ENCODE assay signal across 9 mouse cellular contexts in genomic region chr3:98180805-98181204, GRCm38 (mm10). TPM values are rescaled to one million over a fixed set of nuclear protein-coding genes. Genes with fewer than 3 reads are reported as not detected.
DNase-seq lines count a peak whose midpoint lies in the region; ATAC-seq and TF ChIP-seq lines count a peak whose summit lies in the region.
"Had no signal": no experiment of that assay in that cellular context is flagged by ENCODE, and none has a peak within 500 bp of the region (broad histone marks: within the 10 kb centered on the region; RNA-seq: fewer than 3 reads in every experiment).

No protein-coding gene starts in this region.

- no peaks in the 10 kb centered on the region for H3K4me1 ChIP-seq in MEL (ENCODE audit: control insufficient read depth in 1 of 2, insufficient read depth in 2 of 2, low read length in 2 of 2)
- peaks cover 5% of the 10 kb centered on the region for H3K4me1 ChIP-seq in embryonic facial prominence, embryonic 10.5 days
- H3K4me1 ChIP-seq: heart, embryonic 13.5 days had no signal

- no peaks in the 10 kb centered on the region for H3K9me3 ChIP-seq in MEL (replicated peaks; ENCODE audit: insufficient read depth, low read length)
- no peaks in the 10 kb centered on the region for H3K9me3 ChIP-seq in embryonic facial prominence, embryonic 10.5 days

- peak; percentile 7 for DNase-seq in CD4-positive, CD25-positive, alpha-beta regulatory T cell, adult 2 months (ENCODE audit: low read depth, low spot score)
- peak; percentile 75 for DNase-seq in MEL (ENCODE audit: low read depth, low spot score)
- peak; percentile 62 for DNase-seq in embryonic facial prominence, embryonic 10.5 days (ENCODE audit: low spot score)
- DNase-seq in induced T-regulatory cell, adult 2 months (ENCODE audit: low read depth), result peak; percentile 15
- peak; percentile 21 to 66 for DNase-seq in layer of hippocampus, postnatal 25 days (ENCODE audit: extremely low spot score in 1 of 2, low spot score in 1 of 2)
- peak; percentile 33 for DNase-seq in thymus, postnatal 14 days

- no peak overlapping the region for H3K9ac ChIP-seq in MEL (ENCODE audit: control insufficient read depth, low read depth, low read length, poor library complexity, severe bottlenecking)
- H3K9ac ChIP-seq: heart, embryonic 13.5 days had no signal

- ATAC-seq in CD4-positive, CD25-positive, alpha-beta regulatory T cell, adult 4 months, result no peak
- ATAC-seq in megakaryocyte-erythroid progenitor cell, adult 5-6 weeks (replicated peaks; ENCODE audit: low FRiP score, low TSS enrichment, poor library complexity, severe bottlenecking), result peak; percentile 74

- H3K79me2 ChIP-seq in MEL (ENCODE audit: control insufficient read depth, insufficient read depth, low read length, poor library complexity), result no peaks in the 10 kb centered on the region

- 24% methylated on average over 7 of the region's 7 CpGs for WGBS in embryonic facial prominence, embryonic 10.5 days

- no peak for TF ChIP-seq EP300 in MEL (IDR thresholded peaks at IDR 0.05; ENCODE audit: low read depth in 1 of 2, low read length in 2 of 2)

- H3K36me3 ChIP-seq in MEL (ENCODE audit: control insufficient read depth in 1 of 2, insufficient read depth in 2 of 2, low read length in 2 of 2), result no peaks in the 10 kb centered on the region
- H3K36me3 ChIP-seq in embryonic facial prominence, embryonic 10.5 days (replicated peaks), result no peaks in the 10 kb centered on the region
- H3K36me3 ChIP-seq: heart, embryonic 13.5 days had no signal

- peak; percentile 88 for TF ChIP-seq RAD21 in MEL (IDR thresholded peaks at IDR 0.05; ENCODE audit: low read depth, low read length)

- peak; percentile 72 to 86 (median 81) for TF ChIP-seq CTCF in MEL (IDR thresholded peaks at IDR 0.05 in 2 of 3, conservative IDR thresholded peaks at IDR 0.05 in 1 of 3; ENCODE audit: control insufficient read depth in 1 of 3, insufficient read depth in 1 of 3, low read depth in 2 of 3, low read length in 3 of 3, poor library complexity in 1 of 3, severe bottlenecking in 1 of 3)

- no peak for TF ChIP-seq POLR2A in MEL (IDR thresholded peaks at IDR 0.05; ENCODE audit: control insufficient read depth in 1 of 2, insufficient read depth in 1 of 2, low read depth in 1 of 2, low read length in 2 of 2, poor library complexity in 1 of 2)

- no peak overlapping the region for H3K27ac ChIP-seq in MEL (ENCODE audit: control insufficient read depth, low read depth, low read length)
- H3K27ac ChIP-seq in embryonic facial prominence, embryonic 10.5 days (replicated peaks), result no peak overlapping the region
- H3K27ac ChIP-seq: heart, embryonic 13.5 days had no signal

- no peak overlapping the region for H3K4me3 ChIP-seq in MEL (ENCODE audit: control insufficient read depth in 1 of 2, insufficient read depth in 1 of 2, low read depth in 2 of 2, low read length in 2 of 2)
- H3K4me3 ChIP-seq in embryonic facial prominence, embryonic 10.5 days, result no peak overlapping the region
- H3K4me3 ChIP-seq: heart, embryonic 13.5 days had no signal

- H3K27me3 ChIP-seq in MEL (ENCODE audit: control insufficient read depth in 1 of 2, insufficient read depth in 2 of 2, low read length in 2 of 2), result peaks cover 0 to 4% of the 10 kb centered on the region in 2 experiments; a peak in 2 of 4 replicates
- H3K27me3 ChIP-seq in embryonic facial prominence, embryonic 10.5 days (replicated peaks; ENCODE audit: low read depth, poor library complexity, severe bottlenecking), result no peaks in the 10 kb centered on the region
- H3K27me3 ChIP-seq: heart, embryonic 13.5 days had no signal

TF ChIP-seq in MEL, 35 proteins besides CTCF, POLR2A, EP300 and RAD21:
- TF ChIP-seq BHLHE40 (IDR thresholded peaks at IDR 0.05; ENCODE audit: borderline replicate concordance, low read depth, low read length) (no peak), GABPA (IDR thresholded peaks at IDR 0.05; ENCODE audit: low read depth, low read length) (no peak), HCFC1 (IDR thresholded peaks at IDR 0.05; ENCODE audit: low read depth, low read length) (no peak), POLR2AphosphoS5 (IDR thresholded peaks at IDR 0.05; ENCODE audit: borderline replicate concordance, low read depth, low read length) (no peak), NRF1 (IDR thresholded peaks at IDR 0.05; ENCODE audit: insufficient read depth, low read depth, low read length, poor library complexity, severe bottlenecking) (no peak), UBTF (IDR thresholded peaks at IDR 0.05; ENCODE audit: borderline replicate concordance, insufficient read depth, low read depth, low read length) (no peak), ELF1 (IDR thresholded peaks at IDR 0.05; ENCODE audit: low read depth, low read length) (no peak), GATA1 (IDR thresholded peaks at IDR 0.05; ENCODE audit: low read depth, low read length) (no peak), POLR2AphosphoS2 (IDR thresholded peaks at IDR 0.05; ENCODE audit: low read length) (no peak), RCOR1 (IDR thresholded peaks at IDR 0.05; ENCODE audit: low read depth, low read length) (no peak), CHD2 (IDR thresholded peaks at IDR 0.05; ENCODE audit: low read length) (no peak), JUND (IDR thresholded peaks at IDR 0.05; ENCODE audit: low read depth, low read length) (no peak), SMC3 (IDR thresholded peaks at IDR 0.05; ENCODE audit: low read depth, low read length) (peak; percentile 82), USF2 (IDR thresholded peaks at IDR 0.05; ENCODE audit: borderline replicate concordance in 1 of 2, insufficient read depth in 1 of 2, low read depth in 1 of 2, low read length in 2 of 2) (no peak), CHD1 (IDR thresholded peaks at IDR 0.05; ENCODE audit: low read depth, low read length) (no peak), MEF2A (IDR thresholded peaks at IDR 0.05; ENCODE audit: extremely low read depth, insufficient replicate concordance, low read depth, low read length, poor library complexity, severe bottlenecking) (no peak), ZC3H11A (IDR thresholded peaks at IDR 0.05; ENCODE audit: low read depth, low read length) (peak; percentile 84)

RNA-seq across cellular contexts. Expression of gene Adam30, which starts 20.4 kb away (rescaled TPM):
- not detected for polyA plus RNA-seq in CD4-positive, CD25-positive, alpha-beta regulatory T cell, adult 4 months (2017; shearing (Covaris generic))
- total RNA-seq in MEL (2012; rRNA removed), result not detected in 2 replicates
- not detected for polyA plus RNA-seq in MEL (2012; ENCODE audit: insufficient read depth in 1 of 2, insufficient read length in 2 of 2, low read depth in 1 of 2, low replicate concordance in 2 of 2, missing spikeins in 1 of 2)
- not detected in 2 replicates for polyA plus RNA-seq in embryonic facial prominence, embryonic 10.5 days (2016; fragmentation: Nextera tagmentation; extraction: Ambion mirVana)
- not detected for total RNA-seq in layer of hippocampus, postnatal 25 days (2021)
- not detected in 2 replicates for total RNA-seq in megakaryocyte-erythroid progenitor cell, adult 5-6 weeks (2014; fragmentation: Nextera tagmentation)
- total RNA-seq in megakaryocyte-erythroid progenitor cell, adult 5-6 weeks (2017), result 0.09 and 0.50 TPM in 2 replicates
- polyA plus RNA-seq: heart, embryonic 13.5 days had no signal

RNA-seq across cellular contexts. Expression of gene Reg4, which starts 41.2 kb away (rescaled TPM):
- polyA plus RNA-seq in CD4-positive, CD25-positive, alpha-beta regulatory T cell, adult 4 months (2017; shearing (Covaris generic)), result not detected
- total RNA-seq in MEL (2012; rRNA removed), result not detected in 2 replicates
- not detected for polyA plus RNA-seq in MEL (2012; ENCODE audit: insufficient read depth in 1 of 2, insufficient read length in 2 of 2, low read depth in 1 of 2, low replicate concordance in 2 of 2, missing spikeins in 1 of 2)
- not detected in 2 replicates for polyA plus RNA-seq in embryonic facial prominence, embryonic 10.5 days (2016; fragmentation: Nextera tagmentation; extraction: Ambion mirVana)
- total RNA-seq in layer of hippocampus, postnatal 25 days (2021), result not detected
- total RNA-seq in megakaryocyte-erythroid progenitor cell, adult 5-6 weeks (2014; fragmentation: Nextera tagmentation), result 0.90 TPM in 1 of 2 replicates, not detected in the other
- total RNA-seq in megakaryocyte-erythroid progenitor cell, adult 5-6 weeks (2017), result not detected in 2 replicates
- polyA plus RNA-seq: heart, embryonic 13.5 days had no signal

Comparison
In these comparisons a context has a peak if more than half of its experiments do, and no peak if none do; other contexts are left out.
1. DNase-seq: peak in every context shown above with its lines; median percentile 75 in MEL; 62 in embryonic facial prominence, embryonic 10.5 days; 44 in layer of hippocampus, postnatal 25 days; 33 in thymus, postnatal 14 days; 15 in induced T-regulatory cell, adult 2 months; 7 in CD4-positive, CD25-positive, alpha-beta regulatory T cell, adult 2 months.